Mouse (Mus musculus): ENCODE results near the gene Auts2.

Auts2 gene

DNA sequence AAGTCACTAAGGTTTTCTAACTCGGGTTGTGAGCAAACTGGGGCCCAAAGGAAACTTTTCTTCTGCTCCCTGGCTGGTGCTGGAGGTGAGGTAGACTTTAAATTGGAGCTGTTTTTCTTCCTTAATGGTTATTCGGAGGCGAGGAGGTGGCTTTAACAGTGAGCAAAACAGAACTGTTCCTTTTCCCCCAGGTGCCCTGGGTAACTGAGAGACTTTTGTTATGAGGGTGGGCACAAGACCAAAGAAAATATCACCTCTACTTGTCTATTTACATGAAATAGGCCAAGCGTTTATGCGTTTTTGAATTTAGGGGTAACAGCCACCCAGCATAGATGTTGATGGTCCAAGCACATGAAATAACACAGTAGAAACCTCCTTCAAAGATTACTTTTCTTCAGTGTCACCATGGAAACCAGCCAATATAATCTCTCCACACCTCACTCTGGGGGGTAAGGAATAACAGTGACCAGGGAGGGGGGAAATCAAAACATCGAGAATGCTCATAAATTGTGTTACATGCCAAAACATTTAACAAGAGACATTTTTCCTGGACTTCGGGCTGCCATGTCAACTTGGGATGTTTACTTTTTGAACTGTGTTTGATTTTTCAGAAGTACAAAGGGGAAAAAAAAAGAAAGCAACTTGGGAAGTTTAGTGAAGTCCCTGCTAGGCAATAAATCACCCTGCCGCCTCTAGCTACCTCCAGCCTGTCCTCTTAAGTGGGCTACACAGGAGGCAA lies 832.2 kb downstream of the Auts2 start:
- no peak for DNase-seq

DNA sequence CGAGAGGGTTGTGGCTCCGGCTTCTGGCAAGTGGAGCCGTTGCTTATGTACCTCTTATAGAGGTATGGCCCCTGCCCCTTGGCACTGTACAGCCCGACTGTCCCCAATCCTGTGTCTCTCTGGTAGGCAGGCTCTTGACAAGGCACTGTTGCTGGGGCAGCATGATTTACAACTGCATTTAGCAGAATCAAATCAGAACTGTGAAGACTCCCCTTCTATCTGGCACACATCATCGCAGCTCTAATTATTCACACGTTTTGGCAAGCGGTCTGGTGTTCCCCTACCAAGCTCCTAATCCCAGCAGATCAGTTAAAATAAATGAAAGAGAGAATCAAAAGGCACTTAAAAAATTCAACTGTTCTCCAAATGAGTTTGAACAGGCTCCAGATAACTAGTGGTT lies 835.7 kb downstream of the Auts2 start:
- DNase-seq, result no peak

DNA sequence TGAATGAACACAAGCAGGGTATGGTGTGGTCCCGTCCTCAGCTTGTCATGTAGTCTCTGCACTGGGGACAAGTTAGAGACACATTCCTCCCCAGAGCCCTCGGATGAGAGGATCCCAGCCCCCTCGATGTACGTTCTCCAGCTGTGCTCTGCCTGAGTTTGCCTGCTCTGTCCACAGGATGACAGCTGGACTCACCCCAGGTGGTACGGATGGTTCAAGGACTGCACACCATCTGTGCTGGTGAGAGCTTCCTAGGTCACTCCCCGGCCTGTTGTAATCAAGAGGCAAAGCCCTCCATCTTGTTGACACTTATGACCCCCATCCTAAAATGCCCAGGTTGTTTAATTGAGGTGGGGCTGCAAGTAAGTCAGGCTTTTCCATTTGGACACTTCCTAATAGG lies 839.4 kb downstream of the Auts2 start:
- peak; percentile 19 for DNase-seq

DNA sequence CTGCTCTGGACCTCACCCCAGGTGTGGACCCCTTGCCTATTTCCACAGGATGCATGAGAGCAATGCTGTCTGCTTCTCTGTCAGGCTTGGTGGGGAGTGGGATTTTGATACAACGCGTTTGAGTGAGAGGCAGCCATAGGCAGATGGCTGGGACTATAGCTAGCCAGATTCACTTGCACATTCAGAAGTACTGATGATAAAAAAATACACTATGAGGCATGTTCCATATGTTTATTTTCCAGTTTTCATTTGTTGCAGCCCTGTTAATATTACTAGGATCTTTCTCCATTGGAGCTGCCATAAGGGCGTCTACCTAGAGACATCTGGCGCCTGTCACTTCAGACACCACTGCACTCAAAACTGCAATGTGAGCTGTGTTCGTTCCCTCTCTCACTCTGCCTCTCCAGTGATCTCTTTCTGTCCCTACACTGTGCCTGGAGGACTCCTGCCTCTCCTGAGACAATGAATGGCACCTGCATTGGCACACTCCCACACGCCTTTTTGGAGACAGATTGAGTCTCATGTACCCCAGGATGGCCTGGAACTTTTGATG lies 840.2 kb downstream of the Auts2 start:
- no peak for DNase-seq

DNA sequence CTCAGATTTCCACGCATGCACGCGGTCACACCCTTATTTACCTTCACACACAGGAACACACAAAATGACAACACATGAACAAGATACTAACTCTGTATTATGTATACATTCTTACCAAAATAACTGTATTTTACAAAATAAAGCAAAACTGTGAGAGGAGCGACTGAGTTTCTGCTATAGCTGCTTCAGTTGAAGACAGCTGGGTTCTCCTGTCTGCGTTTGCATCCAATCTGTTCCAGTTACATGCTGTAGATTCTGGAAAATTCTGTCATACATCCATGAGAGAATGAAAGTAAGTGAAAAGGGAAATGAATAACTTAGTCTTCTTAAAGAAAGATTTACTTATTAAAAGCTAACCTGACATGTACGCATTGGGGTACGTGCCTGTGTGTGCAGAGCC lies 844.2 kb downstream of the Auts2 start:
- DNase-seq, result no peak

DNA sequence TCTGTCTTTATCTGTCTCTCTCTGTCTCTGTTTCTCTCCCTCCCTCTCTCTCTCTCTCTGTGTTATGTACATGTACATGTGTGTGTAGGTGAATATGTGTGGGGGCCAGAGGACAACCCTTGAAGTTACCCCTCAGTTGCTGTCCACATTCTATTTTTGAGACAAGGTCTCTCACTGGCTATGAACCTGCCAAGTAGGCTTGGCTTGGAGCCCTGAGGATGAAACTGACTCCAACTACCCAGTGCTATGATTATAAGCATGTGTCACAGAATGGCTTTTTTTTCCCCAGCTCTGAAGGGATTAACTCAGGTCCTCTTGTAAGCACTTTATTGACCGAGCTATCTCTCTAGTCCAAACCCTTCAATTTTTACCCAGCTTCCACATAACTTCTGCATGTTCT lies 852.4 kb downstream of the Auts2 start:
- DNase-seq, result no peak

DNA sequence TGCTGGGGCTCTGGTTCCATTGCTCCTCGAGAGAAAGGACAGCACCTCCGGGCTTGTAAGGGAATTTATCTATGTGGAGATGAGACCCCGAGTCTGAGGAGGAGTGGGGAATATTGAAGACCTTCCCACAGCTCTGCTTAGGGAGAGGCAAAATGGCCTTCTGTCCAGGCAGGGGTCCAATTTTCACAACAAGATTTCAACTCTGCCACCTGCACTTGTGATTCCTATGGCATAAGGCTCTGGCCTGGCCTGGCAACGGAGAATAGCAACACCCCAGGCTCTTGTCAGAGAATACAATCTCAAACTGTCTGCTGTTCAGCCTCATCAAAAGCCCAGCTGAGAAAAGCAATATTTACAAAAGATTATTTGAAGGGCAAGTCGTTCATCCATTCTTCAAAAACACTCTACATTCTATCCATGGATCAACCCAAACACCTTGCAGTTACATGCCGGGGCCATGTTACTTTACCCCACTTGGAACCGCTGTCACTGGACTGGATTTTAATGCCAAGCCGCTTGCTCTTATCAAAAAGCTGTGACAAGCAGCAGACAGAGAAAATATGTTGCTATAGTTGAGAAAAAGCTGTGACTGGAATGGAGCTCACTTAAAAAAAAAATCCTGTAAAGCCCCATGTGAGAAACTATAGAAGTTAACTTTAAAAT lies 856.1 kb downstream of the Auts2 start:
- no peak for DNase-seq

DNA sequence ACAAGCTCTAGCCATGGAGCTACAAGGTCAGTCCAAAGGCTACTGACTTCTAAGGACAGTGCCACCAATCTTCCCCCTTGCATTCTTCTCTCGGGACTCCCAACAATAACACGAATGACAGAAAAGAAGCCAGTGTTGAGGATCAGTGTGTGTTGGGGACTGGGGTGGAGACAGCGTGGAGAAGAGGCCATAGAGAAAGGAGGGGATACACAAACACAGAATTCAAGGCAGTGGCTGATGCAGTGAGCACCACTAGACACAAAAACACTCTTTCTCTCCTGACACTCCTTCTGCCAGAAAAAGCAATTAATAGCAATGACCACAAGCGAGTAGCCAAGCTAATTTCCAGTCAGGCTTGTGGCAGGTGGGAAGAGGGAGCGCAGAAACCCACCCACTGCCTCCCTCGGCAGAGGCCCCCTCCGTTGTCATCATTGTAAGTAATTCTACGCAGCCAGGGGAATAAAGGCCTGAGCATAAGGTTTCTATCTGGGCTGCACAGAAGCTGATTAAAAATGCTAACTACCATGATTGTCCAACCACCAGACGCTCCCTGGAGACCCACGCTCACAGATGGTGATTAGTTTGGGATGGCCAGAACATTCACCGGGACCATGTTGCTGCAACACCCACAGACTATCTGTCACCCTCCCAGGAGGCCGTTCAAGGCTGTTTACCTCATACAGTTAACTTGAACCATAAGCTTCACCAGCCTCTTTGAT lies 862.9 kb downstream of the Auts2 start:
- DNase-seq, result no peak

DNA sequence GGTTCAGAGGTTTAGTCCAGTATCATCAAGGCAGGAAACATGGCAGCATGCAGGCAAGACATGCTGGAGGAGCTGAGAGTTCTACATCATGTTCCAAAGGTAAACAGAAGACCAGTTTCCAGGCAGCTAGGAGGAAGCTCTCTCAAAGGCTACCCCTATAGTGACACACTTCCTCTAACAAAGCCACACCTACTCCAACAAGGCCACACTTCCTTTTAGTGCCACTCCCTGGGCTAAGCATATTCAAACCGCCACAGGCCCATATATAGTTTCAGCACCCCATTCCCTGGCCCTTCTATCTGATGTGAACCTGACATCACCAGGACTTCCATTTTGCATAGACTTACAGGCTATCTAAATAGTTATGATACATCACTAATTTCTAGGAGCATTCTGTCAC lies 863.6 kb downstream of the Auts2 start:
- no peak for DNase-seq

DNA sequence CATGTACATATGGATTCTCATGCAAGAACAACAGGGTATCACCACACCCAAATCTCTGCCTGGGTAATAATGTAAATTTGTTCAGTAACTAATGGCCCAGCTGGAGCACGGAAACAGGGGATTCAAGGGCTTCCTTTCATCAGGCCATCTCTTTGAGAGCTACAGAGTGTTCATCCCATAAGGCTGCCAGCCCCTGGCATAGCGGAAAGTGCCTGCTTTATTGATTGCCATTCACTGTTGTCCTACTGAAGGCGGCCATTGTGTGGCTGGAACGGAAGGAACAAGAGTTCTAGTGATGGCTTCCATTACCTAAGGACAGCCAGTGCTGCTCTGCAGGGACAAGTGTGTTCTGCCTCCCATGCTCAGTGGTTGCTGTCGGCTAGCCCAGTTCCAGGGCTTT lies 865.6 kb downstream of the Auts2 start:
- DNase-seq, result no peak

DNA sequence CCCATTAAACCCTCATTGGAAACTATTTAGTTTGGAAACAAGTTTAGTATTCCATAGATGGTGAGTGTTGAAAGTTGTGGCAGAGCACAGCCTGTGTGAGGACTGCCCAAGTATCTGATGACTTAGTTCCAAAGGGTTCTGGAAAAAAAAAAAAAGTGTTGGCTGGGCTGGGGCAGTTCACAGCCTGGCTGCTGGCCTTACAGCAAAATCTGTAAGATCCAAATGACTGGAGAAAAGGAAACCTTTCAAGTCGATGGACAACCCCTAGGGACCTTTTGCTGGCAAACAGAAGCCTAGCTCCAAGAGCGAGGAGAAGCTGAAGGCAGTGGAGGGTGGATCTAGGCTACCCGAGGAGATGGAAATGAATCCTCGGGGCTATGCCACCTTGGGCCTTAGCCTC lies 869.4 kb downstream of the Auts2 start:
- DNase-seq, result no peak

DNA sequence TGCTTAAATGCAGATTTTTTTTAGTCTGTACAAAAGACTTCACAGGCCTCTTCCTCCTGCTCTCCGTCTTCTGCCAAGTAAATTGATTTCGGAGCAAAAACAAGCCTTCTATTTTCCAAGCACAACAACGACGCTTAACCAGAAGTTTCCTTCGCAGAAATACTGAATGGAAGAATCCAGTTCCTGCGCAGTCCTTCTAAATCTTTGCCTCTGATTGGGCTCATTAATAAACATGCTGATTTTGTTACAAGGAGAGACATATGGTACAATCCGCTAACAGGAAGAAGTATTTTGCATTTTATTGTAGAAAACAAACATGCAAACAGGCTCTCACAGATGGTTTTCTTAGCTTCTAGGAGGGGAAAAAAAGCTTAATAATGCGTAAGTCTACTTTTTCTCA lies 878.1 kb downstream of the Auts2 start:
- DNase-seq, result no peak

DNA sequence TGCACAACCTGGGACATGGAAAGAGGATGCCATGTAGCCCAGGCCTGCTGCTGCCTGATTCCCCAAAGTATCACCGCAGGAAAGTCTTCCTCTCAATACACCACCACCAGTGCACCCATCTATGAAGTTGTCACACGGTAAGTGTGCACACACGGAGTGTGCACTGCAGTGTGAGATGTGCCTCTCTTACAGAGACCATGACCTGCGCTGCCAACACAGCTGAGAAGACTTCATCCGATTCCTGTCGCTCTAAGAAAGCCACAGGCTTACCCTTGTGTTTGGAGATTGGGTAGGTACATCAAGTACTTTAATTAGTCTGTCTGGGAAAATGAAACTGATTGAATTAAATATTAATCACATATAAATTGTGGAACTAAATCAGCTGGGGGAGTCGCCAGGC lies 878.5 kb downstream of the Auts2 start:
- no peak for DNase-seq

DNA sequence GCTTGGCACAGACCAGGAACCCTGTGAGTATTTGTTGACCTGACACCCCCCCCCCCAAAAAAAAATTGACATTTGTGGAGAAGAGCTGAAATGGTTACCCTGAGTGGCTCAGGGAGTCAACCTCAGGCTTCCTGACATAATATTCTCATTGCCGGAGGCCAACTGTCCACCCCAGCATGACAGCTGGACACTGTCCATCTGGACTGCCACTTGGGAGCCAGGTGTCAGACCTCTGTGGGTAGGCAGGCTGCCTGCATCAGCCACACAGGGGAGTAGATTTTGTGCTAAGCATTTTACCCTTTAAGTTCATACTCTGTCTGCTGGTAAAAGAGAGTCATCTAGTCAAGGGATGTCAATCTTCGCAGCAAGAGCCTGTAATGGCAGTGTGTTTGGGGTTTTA lies 880.5 kb downstream of the Auts2 start:
- peak; percentile 58 for DNase-seq

DNA sequence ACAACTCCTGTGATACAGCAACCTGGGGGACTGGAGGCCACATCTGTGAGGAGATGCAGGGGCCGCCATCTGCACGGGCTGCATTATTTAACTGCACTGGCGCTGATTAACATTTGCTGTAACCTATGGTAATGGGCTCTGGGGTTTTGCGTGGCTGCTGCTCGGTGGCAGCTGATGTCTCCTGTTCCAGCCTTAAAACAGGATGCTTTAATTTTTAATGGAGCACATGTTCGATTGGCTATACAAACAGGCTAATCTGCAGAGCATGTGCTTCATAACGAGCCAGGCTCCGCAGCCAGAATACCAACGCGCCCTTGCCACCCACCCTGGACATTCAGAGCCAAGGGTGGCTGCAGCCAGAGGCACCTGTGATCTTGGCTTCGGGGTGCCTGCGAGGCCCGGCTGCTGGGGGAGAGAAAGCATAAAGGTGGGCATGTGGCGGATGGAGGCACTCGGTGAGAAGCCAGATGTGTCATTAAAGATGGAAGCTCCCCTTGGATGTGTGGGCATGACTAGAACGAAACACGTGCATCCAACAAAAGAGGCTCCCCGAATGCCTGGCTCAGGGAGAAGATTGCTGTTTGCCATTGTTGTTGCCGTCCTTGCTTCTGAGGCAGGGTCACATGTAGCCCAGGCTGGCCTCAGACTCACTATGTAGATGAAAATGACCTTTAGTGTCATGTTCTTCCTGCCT lies 884.2 kb downstream of the Auts2 start:
- no peak for DNase-seq

DNA sequence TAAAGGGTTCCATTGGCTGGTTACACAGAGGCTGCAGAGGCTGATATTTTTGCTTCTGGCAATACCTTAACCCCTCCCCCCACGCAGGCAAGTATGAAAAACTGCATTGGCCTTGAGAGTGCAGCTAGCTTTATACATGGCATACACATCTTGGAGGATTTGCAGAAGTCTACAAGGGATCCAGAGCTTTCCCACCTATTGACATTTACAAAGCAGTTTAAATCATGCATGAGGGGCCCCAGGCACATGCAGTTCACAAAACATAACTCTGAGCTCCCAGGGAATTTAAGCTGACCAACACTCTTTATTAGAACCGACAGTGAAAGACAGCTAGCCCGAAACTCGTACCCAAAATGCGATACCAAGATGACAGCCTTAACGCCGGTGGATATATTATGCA lies 888.9 kb downstream of the Auts2 start:
- no peak for DNase-seq

DNA sequence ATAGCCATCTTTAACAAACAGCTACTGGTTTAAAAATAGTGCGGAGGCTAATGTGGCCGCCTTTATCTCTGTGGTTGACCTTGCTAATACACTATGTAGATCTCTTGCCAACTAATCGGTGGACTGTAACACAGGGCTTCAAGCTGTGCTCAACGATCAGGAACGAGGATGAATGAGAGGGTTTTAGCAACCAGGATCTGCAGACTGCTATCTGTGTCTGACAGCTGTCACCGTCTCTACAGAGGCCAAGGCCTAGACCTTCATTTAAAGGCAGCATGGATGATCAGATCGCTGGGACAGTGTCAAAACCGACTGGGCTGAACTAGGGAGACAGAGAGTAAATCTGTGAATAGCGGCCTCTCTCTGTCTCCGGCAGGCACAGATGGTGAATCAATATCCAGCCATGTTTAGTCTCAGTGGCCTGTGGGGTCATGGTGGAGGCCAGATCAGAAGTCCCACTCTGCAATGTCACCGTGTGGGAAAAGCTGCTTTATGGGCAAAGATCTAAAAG lies 892.7 kb downstream of the Auts2 start:
- DNase-seq, result peak; percentile 29

DNA sequence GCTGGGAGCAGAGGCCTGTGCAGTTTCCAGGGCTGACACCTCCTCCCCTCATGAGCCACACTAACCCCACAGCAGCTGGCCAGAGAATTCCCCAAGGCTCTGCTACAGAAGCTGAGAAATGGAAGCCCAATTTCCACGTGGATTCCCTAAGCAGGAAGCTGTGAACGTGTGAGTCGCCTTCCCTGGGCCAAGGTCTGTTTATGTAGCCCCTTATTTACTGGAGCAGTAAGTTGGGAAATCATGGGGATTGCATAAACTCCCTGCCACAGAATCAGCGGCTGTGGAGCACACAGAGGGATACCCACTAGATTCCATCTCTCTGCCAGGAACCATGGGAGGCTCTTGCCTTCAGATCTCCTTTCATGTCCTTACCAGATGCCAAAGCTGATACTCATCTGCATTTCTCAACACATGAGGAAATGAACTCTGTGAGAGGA lies 895.4 kb downstream of the Auts2 start:
- no peak for DNase-seq

DNA sequence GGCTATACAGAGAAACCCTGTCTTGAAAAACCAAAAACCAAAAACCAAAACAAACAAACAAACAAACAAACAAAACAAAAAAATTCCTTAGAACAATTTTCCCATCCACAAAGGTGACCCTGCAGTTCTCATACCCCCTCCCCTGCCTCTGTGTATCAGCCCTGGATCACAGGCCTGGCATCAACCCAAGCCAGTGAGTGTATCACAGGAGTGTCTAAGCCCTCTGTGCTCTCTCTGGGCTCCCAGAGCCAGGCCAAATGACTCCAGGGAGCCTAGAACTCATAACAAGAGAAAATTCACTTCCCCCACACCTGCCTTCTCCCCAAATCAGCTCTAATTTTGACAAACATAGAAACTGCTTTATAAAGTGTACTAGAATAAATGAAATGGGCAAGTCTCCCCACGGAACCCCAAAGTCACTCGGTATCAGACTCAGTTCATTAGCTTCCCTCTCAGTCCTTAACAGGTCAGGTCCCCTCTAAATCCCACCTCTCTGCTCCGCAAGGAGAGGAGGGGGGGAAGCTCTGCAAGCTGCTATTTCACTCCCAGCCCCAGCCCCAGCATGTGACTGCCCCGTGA lies 896.0 kb downstream of the Auts2 start:
- DNase-seq, result no peak

DNA sequence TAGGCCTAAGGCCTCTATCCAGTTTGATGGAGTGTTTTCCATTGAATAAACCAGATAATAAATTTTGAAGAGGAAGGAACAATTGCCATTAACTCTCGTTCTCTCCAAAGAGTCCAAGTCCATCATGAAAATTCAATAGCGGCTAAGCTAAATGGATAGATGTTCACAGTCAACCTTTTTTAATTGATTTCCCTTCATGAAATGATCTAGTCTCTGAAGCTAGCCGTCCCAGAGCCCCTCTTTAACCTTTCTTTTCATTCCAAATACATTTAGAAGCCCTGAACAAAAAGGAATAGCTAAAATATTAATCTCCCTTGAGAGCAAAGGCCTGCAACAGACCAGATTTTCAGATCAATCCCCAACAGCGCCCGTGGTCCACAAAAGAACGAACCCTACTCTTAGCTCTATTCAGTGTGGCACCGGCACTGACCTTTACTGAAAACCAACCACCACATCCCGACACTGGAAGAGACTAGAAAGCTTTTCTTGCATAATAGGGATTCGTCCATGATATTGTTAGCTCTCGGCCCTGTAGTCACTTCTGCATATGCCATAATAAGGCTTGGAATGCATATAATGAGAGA lies 896.9 kb downstream of the Auts2 start:
- DNase-seq, result no peak

DNA sequence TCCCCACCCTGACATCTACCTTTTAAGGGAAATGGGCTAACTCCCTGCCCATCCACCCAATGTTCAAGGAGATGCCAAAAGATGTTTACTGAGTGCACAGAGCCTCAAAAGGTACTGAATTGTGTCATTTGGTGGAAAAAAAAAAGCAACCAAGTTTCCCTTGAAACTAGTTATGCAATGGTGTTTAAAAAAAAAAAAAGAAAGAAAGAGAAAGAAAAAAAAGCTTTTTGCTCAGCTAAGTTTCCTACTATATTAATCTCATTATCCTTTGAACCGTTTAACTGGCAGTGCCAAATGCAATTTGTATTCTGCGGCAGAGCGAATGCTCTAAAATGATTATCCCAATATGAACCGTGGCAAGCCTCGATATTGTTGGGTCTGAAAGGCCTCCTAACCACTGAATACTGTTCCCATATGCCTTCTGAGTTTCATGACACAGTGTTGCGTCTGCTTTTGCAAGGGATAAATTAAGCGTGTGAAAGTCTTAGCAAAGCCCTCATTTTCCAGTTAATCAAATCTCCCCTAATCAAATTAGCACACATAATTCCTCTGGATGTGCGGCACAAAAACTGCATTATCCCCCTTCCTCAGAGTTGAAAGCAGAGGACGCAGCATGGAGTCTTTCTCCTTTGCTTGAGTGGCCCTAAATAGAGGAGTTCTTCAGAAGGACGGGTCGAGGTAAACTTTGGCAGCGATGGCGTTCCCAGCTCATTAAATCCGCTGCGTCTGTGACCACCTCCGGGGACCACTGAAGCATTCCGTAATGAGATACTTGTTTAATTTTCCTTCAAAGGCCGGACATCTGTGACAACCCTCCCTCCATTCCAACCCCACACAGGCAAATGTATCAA lies 897.6 kb downstream of the Auts2 start:
- DNase-seq, result no peak

All from cerebellum, adult 11 months (tissue).